Mouse (Mus musculus) left cerebral cortex, postnatal 10 days (tissue): ENCODE results near the gene Lamtor3. TPM values are rescaled to one million over a fixed set of nuclear protein-coding genes. Genes with fewer than 3 reads are reported as not detected.
"Not testable (repeated sequence)": the region's sequence is repeated elsewhere in the genome, so short reads cannot be mapped to it uniquely, and the experiment has no call there.

Source experiments
- DNase-seq, 2 experiments: peaks; one replicate each; pipeline ENCODE4 v3.0.0; 2021 to 2022; ENCODE audit warnings: low spot score in 2 of 2, mixed read lengths in 1 of 2; ENCODE audit errors: extremely low spot score in 1 of 2
- intact Hi-C: fragments of 180-260 bp; cut with DNase I; formaldehyde crosslinking; loops from one replicate; pipeline ENCODE4 v1.15.1; 2025
- total RNA-seq, 2 experiments: library from RNA; stranded (reverse); gene quantifications; 2 replicates each; pipeline ENCODE4 v1.2.3; 2021

Gene Lamtor3
- total RNA-seq, 2 experiments from 2014 or later = 66.2 to 68.8 TPM

DNA sequence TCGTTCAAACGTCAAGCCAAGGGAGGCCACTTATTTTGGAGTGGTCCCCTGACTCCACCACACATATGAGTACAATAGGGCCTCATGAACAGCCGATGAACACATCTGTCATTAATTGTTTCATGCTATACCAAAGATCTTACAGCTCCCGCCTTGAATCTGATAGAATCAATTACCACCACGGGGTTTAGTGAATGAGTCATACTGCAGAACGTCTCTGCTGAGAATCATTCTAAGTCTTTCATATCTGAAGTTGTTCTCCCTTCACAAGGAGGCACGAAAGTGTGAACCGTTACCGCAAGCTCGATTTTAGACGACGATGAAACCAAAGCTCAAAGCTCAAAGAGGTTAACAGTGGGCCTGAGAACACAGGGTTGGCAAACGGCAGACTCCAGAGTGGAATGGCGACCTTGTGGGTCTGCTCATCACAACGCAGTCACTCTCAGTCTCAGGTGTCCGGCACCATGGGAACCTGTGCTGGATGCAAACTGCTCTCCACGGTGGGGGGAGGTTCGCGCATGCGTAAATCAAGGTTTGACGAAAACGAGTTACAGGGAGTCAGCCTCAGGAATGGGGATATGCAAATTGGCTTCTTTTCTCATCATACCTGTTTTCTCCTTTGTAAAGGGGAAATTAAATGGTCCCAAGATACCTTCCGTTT lies 36.1 kb downstream of the Lamtor3 start:
- intact Hi-C loops = no loop called here
- DNase-seq = no peak

DNA sequence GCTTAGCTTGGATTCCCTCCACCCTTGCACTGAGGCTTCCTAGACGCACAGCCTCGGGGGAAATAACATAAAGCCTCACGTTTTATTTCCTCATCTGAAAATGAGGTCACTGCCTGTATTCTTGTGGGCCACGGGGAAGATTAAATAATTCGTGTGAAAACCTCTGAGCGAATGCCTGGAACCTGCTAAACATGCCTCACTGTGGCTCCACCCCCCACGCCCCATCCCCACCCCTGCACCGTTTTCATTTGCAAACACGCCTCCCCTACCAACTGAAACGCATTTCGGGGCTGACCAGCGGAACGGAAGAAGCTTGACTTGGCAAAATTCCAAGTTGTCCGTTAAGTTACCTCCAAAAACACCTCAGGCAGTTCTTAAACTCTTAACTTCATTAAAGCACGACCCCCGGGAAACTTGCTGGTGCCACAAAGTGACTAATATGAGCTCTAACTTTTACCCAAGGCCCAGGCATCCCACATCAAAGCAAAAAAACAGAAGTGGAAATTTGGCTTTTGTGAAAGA lies 37.3 kb downstream of the Lamtor3 start:
- no peak for DNase-seq
- intact Hi-C loops = no loop called here

DNA sequence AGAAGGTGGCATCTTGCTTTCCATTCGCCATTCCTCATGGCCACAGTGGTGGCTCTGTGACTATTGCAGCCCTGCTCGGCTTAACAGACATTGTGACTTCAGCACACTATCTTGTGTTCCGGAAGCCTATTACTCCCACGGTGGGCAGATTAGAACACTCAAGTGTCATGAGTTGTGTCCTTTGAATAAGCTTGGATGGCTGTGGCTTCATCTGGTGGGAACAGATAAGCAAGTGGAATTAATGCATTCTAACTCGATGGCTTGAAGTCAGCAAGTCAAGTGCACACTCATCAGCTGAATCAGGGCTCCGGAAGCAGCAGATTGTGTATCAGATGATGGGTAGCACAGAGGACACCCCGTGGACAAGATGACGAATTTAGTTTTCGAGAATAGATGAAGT lies 39.6 kb downstream of the Lamtor3 start:
- intact Hi-C loops = no loop called here
- no peak for DNase-seq

DNA sequence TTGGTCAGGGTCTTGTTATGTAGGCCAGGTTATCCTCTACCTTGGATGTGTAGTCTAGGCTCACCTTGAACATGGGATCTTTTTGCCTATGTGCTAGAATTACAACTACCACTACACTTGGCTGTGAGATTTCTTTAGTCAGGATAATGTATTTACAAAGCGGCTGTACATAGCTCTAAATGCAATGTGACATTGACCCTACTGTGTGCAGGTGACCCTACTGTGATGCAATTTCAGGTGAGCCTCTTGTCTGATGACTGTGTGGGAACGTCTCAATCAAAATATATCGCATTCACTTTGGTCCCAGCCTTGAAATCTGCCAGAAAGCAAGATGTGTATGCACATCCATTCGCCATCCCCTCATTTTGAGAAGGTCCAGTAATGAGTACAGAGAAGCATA lies 40.0 kb downstream of the Lamtor3 start:
- intact Hi-C loops = no loop called here

DNA sequence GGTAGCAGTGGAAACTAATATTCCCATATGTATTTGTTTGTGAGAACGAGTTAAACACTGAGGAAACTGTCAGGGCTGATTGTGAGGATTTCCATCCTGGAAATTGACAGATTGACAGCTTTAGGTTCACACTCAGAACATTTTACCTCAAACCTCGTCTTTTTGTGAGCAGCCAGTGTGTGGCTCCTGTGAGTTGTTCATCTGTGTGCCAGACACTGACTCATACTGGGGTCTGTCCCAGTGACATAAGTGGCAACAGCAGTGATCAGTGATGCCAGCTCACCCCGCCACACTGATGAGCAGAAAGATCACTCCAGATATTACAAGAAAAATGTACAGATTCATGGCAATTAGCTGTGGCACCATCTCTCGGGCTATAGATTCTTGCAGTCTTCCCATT lies 41.1 kb downstream of the Lamtor3 start:
- intact Hi-C loops = no loop called here
- DNase-seq = no peak

More for the DNA sequence above, 40.0 kb downstream of the Lamtor3 start:
- DNase-seq = no peak

DNA sequence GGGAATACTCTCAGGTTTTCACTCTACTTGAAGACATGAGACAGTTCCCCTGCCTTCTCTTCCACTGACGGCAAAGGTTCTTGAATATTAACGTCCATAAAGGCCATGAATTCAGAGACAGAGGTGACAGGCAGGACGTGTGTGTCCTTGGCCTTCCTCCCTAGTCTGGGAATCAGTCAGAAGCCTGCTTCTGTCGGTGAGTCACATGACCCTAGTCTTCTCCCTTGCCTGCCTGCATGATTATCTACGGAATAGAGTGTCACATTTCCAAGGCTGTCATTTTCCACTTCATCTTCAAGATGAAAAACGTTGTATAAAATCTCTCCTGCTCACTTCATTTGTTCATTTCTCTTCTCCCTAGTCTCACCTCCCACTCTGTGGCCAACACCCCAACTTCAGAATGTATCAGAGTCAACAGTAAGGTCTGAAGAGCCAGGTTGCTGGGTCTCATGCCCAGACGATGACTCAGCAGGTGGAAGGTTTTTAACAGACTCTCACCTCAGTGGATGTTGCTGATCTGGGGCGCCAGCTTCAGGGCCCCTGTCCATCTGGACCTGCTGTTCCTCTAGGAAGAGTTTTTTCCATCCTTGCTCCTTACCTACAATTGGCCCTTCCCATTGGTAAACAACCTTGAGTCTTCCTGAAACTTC lies 43.6 kb downstream of the Lamtor3 start:
- intact Hi-C loops = no loop called here

DNA sequence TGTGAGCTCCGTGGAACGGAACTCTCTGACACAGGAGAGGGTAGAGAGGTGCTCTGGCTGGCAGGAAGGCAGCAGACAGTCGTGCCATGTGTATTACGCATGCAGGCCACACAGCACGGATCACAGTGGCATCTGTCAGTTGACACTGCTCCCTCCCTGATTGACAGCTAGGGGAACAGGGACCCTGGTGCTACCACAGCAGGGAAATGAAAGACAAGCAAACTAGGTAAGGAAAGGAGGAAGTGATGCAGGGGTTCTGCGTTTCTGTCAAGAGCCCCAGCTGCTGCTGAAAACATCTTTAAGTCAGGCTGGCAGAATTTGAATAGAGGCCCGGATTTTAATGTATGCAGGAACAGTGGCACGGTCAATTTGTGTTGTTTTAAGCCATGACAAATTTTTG lies 45.2 kb downstream of the Lamtor3 start:
- intact Hi-C loops = no loop called here
- no peak for DNase-seq

More for the DNA sequence above, 43.6 kb downstream of the Lamtor3 start:
- no peak for DNase-seq

DNA sequence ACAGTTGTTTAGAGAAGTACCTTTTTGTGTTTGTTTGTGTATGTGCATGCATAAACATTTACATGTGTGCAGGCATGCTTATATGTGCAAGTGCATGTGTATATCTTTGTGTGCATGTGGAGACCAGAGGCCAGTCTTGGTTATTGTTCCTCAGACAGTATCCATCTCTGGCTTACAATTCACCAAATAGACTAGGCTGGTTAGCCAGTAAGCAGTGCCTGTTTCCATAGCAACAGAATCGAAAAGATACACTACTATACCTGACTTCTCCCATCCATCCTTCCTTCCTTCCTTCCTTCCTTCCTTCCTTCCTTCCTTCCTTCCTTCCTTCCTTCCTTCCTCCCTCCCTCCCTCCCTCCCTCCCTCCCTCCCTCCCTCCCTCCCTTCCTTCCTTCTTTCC lies 45.7 kb downstream of the Lamtor3 start:
- intact Hi-C loops = not testable (repeated sequence)

DNA sequence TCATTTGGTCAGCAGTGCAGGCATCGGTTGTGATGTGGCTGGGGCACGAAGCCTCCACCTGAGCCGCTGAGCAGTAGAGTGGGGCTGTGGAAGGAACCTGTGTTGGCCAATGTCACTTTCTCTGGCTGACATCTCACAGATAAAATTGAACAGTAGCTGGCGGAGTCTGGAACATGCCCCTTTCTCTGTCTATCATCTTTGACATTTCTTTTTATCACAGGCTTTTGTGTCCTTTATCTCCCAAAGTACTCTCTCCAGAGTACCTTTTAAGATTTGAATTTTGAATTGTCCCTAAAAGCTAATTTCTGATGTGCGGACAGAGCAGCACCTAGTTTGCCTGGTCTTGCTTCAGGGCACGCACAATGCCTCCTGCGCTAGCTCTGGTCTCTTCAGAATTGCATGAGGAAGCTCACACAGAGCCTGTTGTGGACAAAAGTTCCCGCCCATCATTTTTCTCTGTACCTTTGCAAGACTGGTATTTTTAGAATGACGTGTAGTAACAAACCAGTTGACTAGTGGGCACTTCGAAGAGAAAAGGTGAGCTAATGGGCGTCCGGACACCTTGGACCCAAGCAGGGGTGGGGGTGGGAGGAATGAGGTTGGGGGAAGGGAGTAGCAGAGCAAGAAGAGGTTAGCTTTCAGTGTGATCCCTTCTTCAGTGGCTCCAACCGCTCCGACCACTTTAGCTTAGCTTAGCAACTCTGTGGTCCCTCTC lies 50.0 kb downstream of the Lamtor3 start:
- DNase-seq = no peak
- intact Hi-C loops = no loop called here

More for the DNA sequence above, 45.7 kb downstream of the Lamtor3 start:
- DNase-seq = not testable (repeated sequence)

DNA sequence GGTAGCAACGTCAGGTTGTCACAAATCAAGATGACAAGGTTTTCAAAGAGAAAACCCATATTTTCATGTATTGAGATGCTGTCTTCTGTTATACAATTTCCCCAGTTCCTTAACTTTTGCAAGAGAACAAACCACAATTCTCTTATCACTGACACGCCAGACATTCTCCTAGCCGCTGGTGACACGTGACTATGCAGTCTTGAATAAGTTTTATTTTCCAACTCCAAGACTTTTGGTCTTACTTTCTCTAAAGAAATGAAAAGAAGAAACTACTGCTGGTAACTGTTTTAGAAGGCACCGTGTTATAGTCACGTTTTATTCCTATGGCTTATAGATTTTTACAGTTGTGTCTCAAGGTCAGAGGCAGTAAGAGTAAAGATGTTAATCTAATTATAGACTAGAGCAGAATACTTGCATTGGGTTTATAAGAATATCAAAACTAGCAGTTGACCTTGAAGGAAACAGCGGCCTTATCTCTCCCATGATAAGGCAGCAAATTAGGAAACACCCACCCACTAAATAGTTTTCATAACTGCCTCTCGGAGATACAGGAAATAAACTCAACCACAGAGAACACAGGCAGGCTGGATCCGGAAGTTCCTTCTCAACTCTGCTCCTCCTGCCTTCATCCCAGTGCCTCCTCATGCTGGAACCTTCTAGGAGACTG lies 50.6 kb downstream of the Lamtor3 start:
- DNase-seq = no peak
- intact Hi-C loops = no loop called here

DNA sequence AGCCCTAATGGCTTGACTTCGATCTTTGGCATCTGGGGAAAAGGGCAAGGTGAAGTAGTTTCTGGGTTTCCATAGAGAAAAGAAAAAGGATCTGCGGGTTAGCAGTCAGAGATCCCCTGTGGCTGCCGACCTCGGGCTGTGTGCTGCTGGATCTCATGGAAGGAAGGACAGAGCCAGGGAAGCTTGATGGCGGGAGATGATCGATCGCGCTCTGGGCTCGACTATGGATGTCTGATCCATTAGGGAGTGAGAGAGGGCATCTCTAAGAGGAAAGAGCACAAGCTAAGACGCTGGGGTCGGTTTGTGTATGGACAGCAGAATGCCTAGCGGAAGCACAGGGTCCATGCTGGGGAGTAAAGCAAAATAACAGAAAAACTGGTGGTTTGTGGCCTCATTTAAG lies 51.6 kb downstream of the Lamtor3 start:
- peak in 1 of 2 experiments; percentile 44 for DNase-seq
- intact Hi-C loops = no loop called here

DNA sequence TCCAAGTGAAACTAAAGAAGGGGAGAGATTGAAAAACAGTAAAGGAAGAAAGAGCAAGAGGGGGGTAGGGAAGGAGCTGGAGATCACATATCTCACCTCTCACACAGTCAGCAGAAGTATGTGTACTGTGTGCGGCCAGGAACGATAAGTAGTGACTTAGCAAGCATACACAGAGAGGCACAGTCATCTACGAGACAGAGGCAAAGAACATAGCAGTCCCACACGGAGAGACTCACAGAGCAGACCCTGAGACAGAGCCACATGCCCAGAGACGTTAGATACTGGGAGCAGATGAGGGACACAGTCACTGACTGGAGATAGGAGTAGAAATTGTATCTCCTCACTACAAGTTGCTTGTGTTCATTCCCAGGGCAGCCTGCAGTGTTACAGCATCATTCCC lies 53.9 kb downstream of the Lamtor3 start:
- intact Hi-C loops = no loop called here
- no peak for DNase-seq

DNA sequence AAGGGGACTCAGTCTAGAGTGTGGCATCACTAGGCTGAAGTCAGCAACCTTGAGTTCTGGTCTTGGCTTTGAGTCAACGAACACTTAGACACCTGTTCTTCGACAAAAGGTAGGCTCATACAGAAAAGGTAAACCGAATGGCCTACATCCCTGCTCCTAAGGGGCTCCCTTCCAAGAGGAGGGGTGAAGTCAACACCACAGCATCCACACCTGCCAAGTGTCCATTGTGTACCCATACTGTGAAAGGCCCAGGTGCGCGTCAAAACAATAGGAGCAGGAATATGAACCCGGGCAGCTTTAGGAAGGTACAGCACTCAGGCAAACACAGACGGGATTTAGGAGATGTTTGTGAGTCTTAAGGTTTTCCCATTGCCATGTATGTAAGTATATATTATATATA lies 54.7 kb downstream of the Lamtor3 start:
- intact Hi-C loops = no loop called here
- DNase-seq = no peak

DNA sequence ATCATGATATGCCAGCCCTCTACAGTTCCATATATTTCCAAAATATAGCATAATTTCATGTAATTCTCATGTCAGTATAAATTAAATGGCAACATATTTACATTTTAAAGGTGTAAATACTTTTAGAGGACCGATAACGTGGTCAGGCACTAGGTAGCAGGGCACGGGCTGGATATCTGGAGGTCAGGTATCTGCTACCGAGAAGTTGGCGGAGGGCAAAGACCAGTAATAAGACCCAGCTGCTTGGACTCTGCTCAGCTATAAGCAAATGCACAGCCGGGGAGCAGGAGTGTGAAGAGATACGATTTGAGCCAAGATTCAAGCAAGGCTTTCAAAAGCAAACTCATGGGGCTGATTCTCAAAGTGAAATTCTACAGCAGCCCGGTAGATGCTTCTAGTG lies 56.0 kb downstream of the Lamtor3 start:
- intact Hi-C loops = no loop called here
- DNase-seq = no peak

DNA sequence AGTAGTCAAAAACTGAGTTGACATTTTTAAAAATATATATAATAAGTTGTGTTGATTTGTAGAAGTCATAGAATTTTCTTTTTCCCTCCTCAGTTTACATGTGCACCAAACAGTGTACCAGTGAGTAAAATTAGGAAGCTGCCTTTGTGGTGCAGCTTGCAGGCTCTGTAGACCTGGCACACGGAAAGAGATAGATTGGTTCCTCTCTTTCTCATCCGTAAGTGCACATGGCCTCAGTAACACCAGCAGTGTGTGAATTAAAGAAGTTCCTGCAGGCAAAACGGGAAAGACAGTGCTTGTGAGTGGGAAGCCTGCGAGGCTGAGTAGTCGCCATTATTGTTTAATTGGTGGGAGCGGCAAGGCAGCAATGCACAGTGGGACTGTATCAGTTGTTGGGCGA lies 57.1 kb downstream of the Lamtor3 start:
- intact Hi-C loops = no loop called here
- no peak for DNase-seq

DNA sequence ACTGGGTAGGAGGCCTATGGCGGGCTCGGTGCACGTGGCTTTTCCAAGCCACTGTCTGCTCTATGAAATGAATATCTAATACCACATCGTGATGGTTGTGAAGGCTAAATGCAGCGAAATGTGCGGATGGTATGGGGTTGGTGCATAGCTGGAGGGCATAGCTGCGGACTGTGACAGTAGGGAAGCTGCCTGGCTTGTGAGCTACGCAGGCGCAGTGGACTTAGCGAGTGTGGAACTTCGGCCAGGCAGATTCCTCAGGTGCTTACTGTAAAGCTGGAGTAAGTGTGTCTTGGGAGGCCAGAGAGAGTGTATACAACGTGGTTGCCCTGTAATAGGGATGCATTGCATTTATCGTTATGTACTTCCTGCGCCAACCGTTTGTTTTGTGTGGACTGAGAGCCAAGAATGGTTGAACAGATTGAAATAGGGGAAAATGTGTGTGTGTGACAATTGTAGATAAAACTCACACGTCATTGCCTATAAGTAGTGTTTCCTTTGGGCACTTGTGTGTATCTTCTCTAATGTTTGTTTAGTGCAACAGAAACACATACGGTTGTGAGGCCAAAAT lies 57.6 kb downstream of the Lamtor3 start:
- intact Hi-C loops = no loop called here
- no peak for DNase-seq

DNA sequence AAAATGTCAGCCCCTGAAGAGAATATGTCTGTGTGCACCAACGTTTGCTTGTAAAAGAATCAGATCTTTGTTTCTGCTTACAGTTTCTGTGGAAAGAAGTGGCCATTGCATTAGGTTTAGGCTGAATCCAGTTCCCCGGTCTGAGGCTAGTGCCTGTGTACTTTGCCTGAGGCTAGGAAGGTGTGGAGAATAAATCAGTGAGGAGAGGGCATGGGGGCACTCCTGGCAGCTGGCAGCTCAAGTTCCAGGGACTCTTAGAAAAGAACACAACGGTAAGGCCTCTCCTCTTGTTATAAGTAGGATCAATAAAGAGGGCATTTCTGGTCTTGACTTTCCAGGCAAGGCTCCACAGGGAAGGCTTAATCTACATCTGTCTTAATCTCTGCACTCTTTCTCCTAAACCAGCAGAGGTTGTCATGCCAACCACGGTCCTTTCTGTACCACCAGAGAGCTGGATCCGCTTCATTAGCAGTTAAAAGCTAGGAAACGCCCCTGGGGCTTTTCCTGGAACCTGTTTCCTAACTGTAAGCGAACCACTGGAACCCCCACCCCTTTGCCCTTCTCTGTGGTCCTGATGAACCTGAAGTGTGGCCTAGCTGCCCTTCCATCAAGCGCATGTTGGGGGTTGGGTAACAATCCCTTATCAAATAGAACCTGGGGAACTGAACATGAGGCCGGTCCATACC lies 58.8 kb downstream of the Lamtor3 start:
- DNase-seq = no peak
- intact Hi-C loops = no loop called here

DNA sequence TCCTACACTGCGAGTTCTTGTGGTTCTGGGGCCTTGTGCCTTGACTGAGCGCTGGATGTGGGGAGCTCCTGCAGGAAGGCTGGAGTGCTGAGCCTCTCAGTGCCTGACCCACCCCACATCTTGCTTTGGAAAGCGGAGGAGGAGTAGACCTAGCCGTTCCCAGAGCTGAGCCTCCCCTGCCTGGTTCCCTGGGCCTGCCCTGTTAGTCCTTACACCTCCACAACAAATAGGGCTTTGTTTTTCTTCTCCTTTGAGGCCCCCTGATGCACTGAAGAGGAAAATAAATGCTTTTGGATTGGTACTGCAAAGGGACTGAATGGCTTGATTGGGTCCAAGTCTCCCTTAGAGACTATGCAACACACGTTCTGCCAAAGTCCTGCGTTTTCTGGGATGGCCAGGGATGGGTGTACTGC lies 59.3 kb downstream of the Lamtor3 start:
- peak; percentile 27 to 35 for DNase-seq
- intact Hi-C loops = no loop called here

DNA sequence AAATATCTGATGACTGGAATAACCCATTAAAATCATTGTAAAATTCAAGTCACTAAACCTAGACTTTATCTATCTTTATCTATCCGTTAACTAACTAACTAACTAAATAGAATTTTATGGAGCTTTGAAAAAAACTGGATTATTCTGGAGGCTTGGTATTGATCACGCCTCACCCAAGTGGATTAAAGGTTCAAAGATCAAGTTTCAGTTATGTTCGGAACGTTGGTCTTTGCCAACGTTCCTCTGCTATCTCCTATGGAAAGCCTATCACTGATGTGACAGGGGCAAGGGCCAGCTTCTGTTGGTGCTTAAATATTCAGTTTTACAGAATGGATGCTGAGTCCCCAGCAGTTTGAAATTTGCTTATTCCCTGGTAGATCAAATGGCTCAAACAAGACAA lies 59.9 kb downstream of the Lamtor3 start:
- DNase-seq = no peak
- intact Hi-C loops = no loop called here
